Mouse (Mus musculus) heart, adult 11 months (tissue): Measurements from ENCODE around the gene Flrt1.

ENCODE experiments used
- DNase-seq: peaks from one replicate; pipeline ENCODE4 v3.0.0; 2022

The Flrt1 gene

GRCm38 (mm10) chr19:7128551-7129475 lies 23.3 kb upstream of the Flrt1 start:
- DNase-seq = no peak

GRCm38 (mm10) chr19:7126933-7127332 lies 21.4 kb upstream of the Flrt1 start:
- DNase-seq = no peak

GRCm38 (mm10) chr19:7126209-7126608 lies 20.7 kb upstream of the Flrt1 start:
- no peak for DNase-seq

GRCm38 (mm10) chr19:7125526-7126156 lies 20.1 kb upstream of the Flrt1 start:
- no peak for DNase-seq

GRCm38 (mm10) chr19:7122698-7123306 lies 17.3 kb upstream of the Flrt1 start:
- no peak for DNase-seq

GRCm38 (mm10) chr19:7122277-7122676 lies 16.7 kb upstream of the Flrt1 start:
- DNase-seq = peak; percentile 96

- DNase-seq = peak; percentile 93
Observed at GRCm38 (mm10) chr19:7121252-7121651, 15.7 kb upstream of the Flrt1 start.

GRCm38 (mm10) chr19:7117653-7118307 lies 12.3 kb upstream of the Flrt1 start:
- no peak for DNase-seq

- DNase-seq = no peak
Observed at GRCm38 (mm10) chr19:7117141-7117540, 11.6 kb upstream of the Flrt1 start.

GRCm38 (mm10) chr19:7116038-7116731 lies 10.7 kb upstream of the Flrt1 start:
- DNase-seq = no peak

- no peak for DNase-seq
Observed at GRCm38 (mm10) chr19:7113574-7113973, 8.0 kb upstream of the Flrt1 start.

GRCm38 (mm10) chr19:7112628-7113027 lies 7.1 kb upstream of the Flrt1 start:
- no peak for DNase-seq

- no peak for DNase-seq
Observed at GRCm38 (mm10) chr19:7111710-7112109, 6.2 kb upstream of the Flrt1 start.

GRCm38 (mm10) chr19:7111309-7111708 lies 5.8 kb upstream of the Flrt1 start:
- DNase-seq = no peak

GRCm38 (mm10) chr19:7110875-7111274 lies 5.3 kb upstream of the Flrt1 start:
- no peak for DNase-seq

GRCm38 (mm10) chr19:7110097-7110496 lies 4.6 kb upstream of the Flrt1 start:
- no peak for DNase-seq

GRCm38 (mm10) chr19:7108114-7108905 lies 2.8 kb upstream of the Flrt1 start:
- DNase-seq = no peak

GRCm38 (mm10) chr19:7107174-7107573 lies 1.6 kb upstream of the Flrt1 start:
- no peak for DNase-seq

- no peak for DNase-seq
Observed at GRCm38 (mm10) chr19:7106566-7106965, 1.0 kb upstream of the Flrt1 start.

GRCm38 (mm10) chr19:7103993-7104401 lies 1.5 kb downstream of the Flrt1 start:
- peak; percentile 96 for DNase-seq

GRCm38 (mm10) chr19:7103349-7103992 lies 2.1 kb downstream of the Flrt1 start:
- DNase-seq = peak; percentile 96
